Comparison of ENCODE assay signal across 8 mouse cellular contexts in the genomic region with DNA sequence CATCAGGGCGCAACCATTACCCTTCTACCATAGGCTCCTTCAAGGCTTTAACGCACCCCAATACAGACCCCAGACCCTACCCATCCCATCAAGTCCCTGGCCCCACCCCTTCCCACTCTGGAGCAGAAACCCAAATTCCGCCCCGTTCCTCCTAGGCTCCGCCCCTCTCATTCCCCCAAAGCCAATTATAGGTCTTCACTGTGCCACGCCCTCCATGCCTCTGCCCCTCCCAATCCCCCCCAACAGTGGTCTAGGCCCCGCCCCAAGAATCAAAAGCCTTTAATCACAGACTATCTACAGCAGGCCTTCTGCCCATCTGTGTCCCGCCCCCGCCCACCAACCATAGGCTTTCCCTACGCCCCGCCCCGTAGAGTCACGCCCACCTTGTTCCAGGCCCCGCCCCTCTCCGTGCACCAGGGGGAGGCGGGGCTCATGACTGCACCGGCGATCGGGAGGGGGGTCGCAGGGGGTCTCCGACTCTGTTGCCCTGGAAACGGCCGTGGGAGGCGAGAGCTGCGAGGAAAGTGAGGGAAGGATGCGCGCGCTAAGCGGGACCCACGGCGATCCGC. TPM values are rescaled to one million over a fixed set of nuclear protein-coding genes. Genes with fewer than 3 reads are reported as not detected.
A peak's percentile ranks its signal among the peaks of the same experiment; 100 is the strongest.
DNase-seq lines count a peak whose midpoint lies in the region; ATAC-seq and TF ChIP-seq lines count a peak whose summit lies in the region.

No protein-coding gene starts in this region.

- ATAC-seq in embryonic facial prominence, embryonic 12.5 days (ENCODE audit: insufficient number of reproducible peaks, insufficient read depth, low FRiP score, low TSS enrichment), result peak; percentile 68
- ATAC-seq in heart, embryonic 12.5 days (ENCODE audit: insufficient number of reproducible peaks, low FRiP score), result peak; percentile 88
- ATAC-seq in kidney, postnatal 0 days (replicated peaks; ENCODE audit: low FRiP score, low read depth), result peak; percentile 84
- ATAC-seq in neural tube, embryonic 14.5 days (ENCODE audit: low read depth), result peak; percentile 70

- no peak for TF ChIP-seq POLR2A in lung, adult 2 months (IDR thresholded peaks at IDR 0.05; ENCODE audit: borderline replicate concordance, extremely low read depth, low read depth, low read length)

- peak overlapping the region; percentile 47 for H3K4me2 ChIP-seq in embryonic facial prominence, embryonic 12.5 days (replicated peaks)
- H3K4me2 ChIP-seq in heart, embryonic 12.5 days, result peak overlapping the region; percentile 74
- peak overlapping the region; percentile 62 for H3K4me2 ChIP-seq in kidney, postnatal 0 days (ENCODE audit: low read length)
- peak overlapping the region; percentile 67 for H3K4me2 ChIP-seq in neural tube, embryonic 14.5 days (ENCODE audit: low read depth, low read length)

- H3K9me3 ChIP-seq in embryonic facial prominence, embryonic 12.5 days, result no peaks in the 10 kb centered on the region
- H3K9me3 ChIP-seq in heart, embryonic 12.5 days (replicated peaks), result no peaks in the 10 kb centered on the region
- H3K9me3 ChIP-seq in kidney, postnatal 0 days (replicated peaks; ENCODE audit: low read length), result no peaks in the 10 kb centered on the region
- no peaks in the 10 kb centered on the region for H3K9me3 ChIP-seq in neural tube, embryonic 14.5 days (ENCODE audit: control insufficient read depth, low read length)

- peaks cover 28% of the 10 kb centered on the region for H3K36me3 ChIP-seq in embryonic facial prominence, embryonic 12.5 days
- peaks cover 33% of the 10 kb centered on the region for H3K36me3 ChIP-seq in heart, embryonic 12.5 days
- peaks cover 32% of the 10 kb centered on the region for H3K36me3 ChIP-seq in kidney, postnatal 0 days (ENCODE audit: insufficient read depth, low read length)
- peaks cover 11% of the 10 kb centered on the region; the same call in 1 of the 2 replicates for H3K36me3 ChIP-seq in neural tube, embryonic 14.5 days (ENCODE audit: control insufficient read depth, insufficient read depth, low read length)

- peaks cover 9% of the 10 kb centered on the region for H3K4me1 ChIP-seq in embryonic facial prominence, embryonic 12.5 days
- peaks cover 13% of the 10 kb centered on the region for H3K4me1 ChIP-seq in heart, embryonic 12.5 days (replicated peaks)
- no peaks in the 10 kb centered on the region for H3K4me1 ChIP-seq in kidney, postnatal 0 days (replicated peaks; ENCODE audit: insufficient read depth, low read length)
- H3K4me1 ChIP-seq in lung, adult 2 months (ENCODE audit: control insufficient read depth, insufficient read depth, low read length), result no peaks in the 10 kb centered on the region; the same call in 1 of the 2 replicates
- H3K4me1 ChIP-seq in neural tube, embryonic 14.5 days (ENCODE audit: control insufficient read depth, insufficient read depth, low read length), result peaks cover 10% of the 10 kb centered on the region

- peak overlapping the region; percentile 48 for H3K9ac ChIP-seq in embryonic facial prominence, embryonic 12.5 days
- H3K9ac ChIP-seq in heart, embryonic 12.5 days, result peak overlapping the region; percentile 82
- H3K9ac ChIP-seq in kidney, postnatal 0 days (ENCODE audit: low read depth, low read length), result peak overlapping the region; percentile 83
- 0 out of 2 replicates have a peak overlapping the region, but pooled peaks have one; percentile 32 for H3K9ac ChIP-seq in neural tube, embryonic 14.5 days (replicated peaks; ENCODE audit: low read depth, low read length)

- under 1% methylated on average over 31 of the region's 32 CpGs for WGBS in embryonic facial prominence, embryonic 12.5 days
- under 1% methylated on average over 31 of the region's 32 CpGs for WGBS in heart, embryonic 12.5 days
- 1% methylated on average over 31 of the region's 32 CpGs for WGBS in kidney, postnatal 0 days
- WGBS in lung, adult 2 months, result 1% methylated on average over 31 of the region's 32 CpGs
- under 1% methylated on average over 32 of the region's 32 CpGs for WGBS in neural tube, embryonic 14.5 days

- TF ChIP-seq CTCF in kidney, postnatal 0 days (IDR thresholded peaks at IDR 0.05; ENCODE audit: low read depth), result no peak
- TF ChIP-seq CTCF in lung, adult 2 months (IDR thresholded peaks at IDR 0.05; ENCODE audit: insufficient read depth, low read length), result no peak

- no peaks in the 10 kb centered on the region for H3K27me3 ChIP-seq in embryonic facial prominence, embryonic 12.5 days
- peaks cover 5% of the 10 kb centered on the region; the same call in 1 of the 2 replicates for H3K27me3 ChIP-seq in heart, embryonic 12.5 days (replicated peaks)
- H3K27me3 ChIP-seq in kidney, postnatal 0 days (ENCODE audit: insufficient read depth, low read length), result no peaks in the 10 kb centered on the region
- no peaks in the 10 kb centered on the region for H3K27me3 ChIP-seq in neural tube, embryonic 14.5 days (ENCODE audit: control insufficient read depth, insufficient read depth, low read length)

- peak overlapping the region; percentile 74 for H3K4me3 ChIP-seq in embryonic facial prominence, embryonic 12.5 days
- H3K4me3 ChIP-seq in heart, embryonic 12.5 days, result peak overlapping the region; percentile 99
- peak overlapping the region; percentile 74 for H3K4me3 ChIP-seq in kidney, postnatal 0 days (replicated peaks; ENCODE audit: low read depth, low read length)
- peak overlapping the region; percentile 93 for H3K4me3 ChIP-seq in lung, adult 2 months (replicated peaks; ENCODE audit: extremely low read depth, low read depth, low read length)
- H3K4me3 ChIP-seq in neural tube, embryonic 14.5 days (ENCODE audit: low read depth, low read length), result peak overlapping the region; percentile 85

- DNase-seq in A20 (ENCODE audit: low read depth, low spot score), result peak; percentile 96
- DNase-seq in adrenal gland, adult (ENCODE audit: inconsistent age in 2 of 2, low spot score in 1 of 2), result peak; percentile 88 to 94
- DNase-seq in kidney, postnatal 0 days (ENCODE audit: low spot score), result peak; percentile 97
- peak; percentile 72 for DNase-seq in lung, adult 2 months
- DNase-seq in testis, postnatal 14 days (ENCODE audit: low spot score), result peak; percentile 92

- peak overlapping the region; percentile 96 for H3K27ac ChIP-seq in embryonic facial prominence, embryonic 12.5 days
- H3K27ac ChIP-seq in heart, embryonic 12.5 days (ENCODE audit: poor library complexity, severe bottlenecking), result peak overlapping the region; percentile 96
- H3K27ac ChIP-seq in kidney, postnatal 0 days, result peak overlapping the region; percentile 99
- H3K27ac ChIP-seq in neural tube, embryonic 14.5 days (ENCODE audit: low read depth, low read length), result peak overlapping the region; percentile 87

RNA-seq across cellular contexts. Expression of a gene that starts 0.5 kb away (rescaled TPM):
- polyA plus RNA-seq in embryonic facial prominence, embryonic 12.5 days (2016; fragmentation: Nextera tagmentation; extraction: Ambion mirVana), result 68.1 and 68.6 TPM in 2 replicates
- 54.7 and 55.3 TPM in 2 replicates for polyA plus RNA-seq in heart, embryonic 12.5 days (2016; fragmentation: Nextera tagmentation; extraction: Ambion mirVana)
- polyA plus RNA-seq in kidney, postnatal 0 days (2015; fragmentation: Nextera tagmentation; extraction: Ambion mirVana), result 80.6 and 83.0 TPM in 2 replicates
- 194 and 216 TPM in 2 replicates for polyA plus RNA-seq in lung, adult 2 months (2012; rRNA removed)
- polyA plus RNA-seq in neural tube, embryonic 14.5 days (2014; fragmentation: Nextera tagmentation; extraction: Ambion mirVana), result 57.2 and 59.5 TPM in 2 replicates

RNA-seq across cellular contexts. Expression of a gene that starts 4.6 kb away (rescaled TPM):
- 125 and 130 TPM in 2 replicates for polyA plus RNA-seq in embryonic facial prominence, embryonic 12.5 days (2016; fragmentation: Nextera tagmentation; extraction: Ambion mirVana)
- 63.1 and 68.1 TPM in 2 replicates for polyA plus RNA-seq in heart, embryonic 12.5 days (2016; fragmentation: Nextera tagmentation; extraction: Ambion mirVana)
- polyA plus RNA-seq in kidney, postnatal 0 days (2015; fragmentation: Nextera tagmentation; extraction: Ambion mirVana), result 38.0 and 45.9 TPM in 2 replicates
- 34.3 and 38.3 TPM in 2 replicates for polyA plus RNA-seq in lung, adult 2 months (2012; rRNA removed)
- 9.4 and 12.5 TPM in 2 replicates for polyA plus RNA-seq in neural tube, embryonic 14.5 days (2014; fragmentation: Nextera tagmentation; extraction: Ambion mirVana)

RNA-seq across cellular contexts. Expression of a gene that starts 18.9 kb away (rescaled TPM):
- polyA plus RNA-seq in embryonic facial prominence, embryonic 12.5 days (2016; fragmentation: Nextera tagmentation; extraction: Ambion mirVana), result 1.1 and 1.3 TPM in 2 replicates
- polyA plus RNA-seq in heart, embryonic 12.5 days (2016; fragmentation: Nextera tagmentation; extraction: Ambion mirVana), result 0.12 TPM in 1 of 2 replicates, not detected in the other
- 376 and 408 TPM in 2 replicates for polyA plus RNA-seq in kidney, postnatal 0 days (2015; fragmentation: Nextera tagmentation; extraction: Ambion mirVana)
- polyA plus RNA-seq in lung, adult 2 months (2012; rRNA removed), result 576 and 610 TPM in 2 replicates
- polyA plus RNA-seq in neural tube, embryonic 14.5 days (2014; fragmentation: Nextera tagmentation; extraction: Ambion mirVana), result 0.82 and 2.1 TPM in 2 replicates

RNA-seq across cellular contexts. Expression of a gene that starts 21.4 kb away (rescaled TPM):
- polyA plus RNA-seq in embryonic facial prominence, embryonic 12.5 days (2016; fragmentation: Nextera tagmentation; extraction: Ambion mirVana), result 0.10 TPM in 1 of 2 replicates, not detected in the other
- polyA plus RNA-seq in heart, embryonic 12.5 days (2016; fragmentation: Nextera tagmentation; extraction: Ambion mirVana), result 0.15 TPM in 1 of 2 replicates, not detected in the other
- 0.04 and 0.14 TPM in 2 replicates for polyA plus RNA-seq in kidney, postnatal 0 days (2015; fragmentation: Nextera tagmentation; extraction: Ambion mirVana)
- polyA plus RNA-seq in lung, adult 2 months (2012; rRNA removed), result 11.2 and 11.7 TPM in 2 replicates
- not detected in 2 replicates for polyA plus RNA-seq in neural tube, embryonic 14.5 days (2014; fragmentation: Nextera tagmentation; extraction: Ambion mirVana)

RNA-seq across cellular contexts. Expression of a gene that starts 28.8 kb away (rescaled TPM):
- polyA plus RNA-seq in embryonic facial prominence, embryonic 12.5 days (2016; fragmentation: Nextera tagmentation; extraction: Ambion mirVana), result 0.06 TPM in 2 replicates
- 0.94 and 1.2 TPM in 2 replicates for polyA plus RNA-seq in heart, embryonic 12.5 days (2016; fragmentation: Nextera tagmentation; extraction: Ambion mirVana)
- 0.08 and 0.11 TPM in 2 replicates for polyA plus RNA-seq in kidney, postnatal 0 days (2015; fragmentation: Nextera tagmentation; extraction: Ambion mirVana)
- polyA plus RNA-seq in lung, adult 2 months (2012; rRNA removed), result 1.0 and 10.5 TPM in 2 replicates
- polyA plus RNA-seq in neural tube, embryonic 14.5 days (2014; fragmentation: Nextera tagmentation; extraction: Ambion mirVana), result 0.07 TPM in 1 of 2 replicates, not detected in the other

Comparison
In these comparisons a context has a peak if more than half of its experiments do, and no peak if none do; other contexts are left out.
1. Peak in every context shown above with its lines: DNase-seq, ATAC-seq, H3K4me3 ChIP-seq and H3K27ac ChIP-seq.
2. H3K9ac ChIP-seq: peak in every context shown above with its lines; median percentile 83 in kidney, postnatal 0 days; 82 in heart, embryonic 12.5 days; 48 in embryonic facial prominence, embryonic 12.5 days; 32 in neural tube, embryonic 14.5 days.
3. RNA of a gene that starts 18.9 kb away (polyA plus RNA-seq): 576 to 610 TPM in lung, adult 2 months and 376 to 408 TPM in kidney, postnatal 0 days; 1.1 to 1.3 TPM in embryonic facial prominence, embryonic 12.5 days, 0.82 to 2.1 TPM in neural tube, embryonic 14.5 days and 0.12 TPM in heart, embryonic 12.5 days; every median in the first group is over 100 times any median in the second.